In the genomic region with DNA sequence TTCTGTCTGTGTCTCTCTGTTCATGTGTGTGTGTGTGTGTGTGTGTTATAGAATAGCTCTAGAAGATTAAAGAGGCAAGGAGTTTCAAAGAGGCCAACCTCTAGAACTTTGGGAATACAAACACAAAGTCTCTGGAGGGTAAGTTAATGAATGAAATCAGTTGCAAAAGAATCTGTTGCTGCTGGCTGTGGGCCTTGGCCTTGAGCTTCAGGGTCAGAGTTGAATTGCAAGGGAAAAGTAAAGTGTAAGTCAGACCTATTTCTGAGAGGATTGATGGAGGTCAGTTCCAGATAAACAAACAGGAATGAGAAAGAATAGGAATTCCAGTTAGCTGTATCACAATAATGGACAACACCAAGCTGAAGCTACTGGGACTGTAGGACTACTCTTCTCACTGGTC, we compare ENCODE assay signal across 27 mouse cellular contexts.
DNase-seq lines count a peak whose midpoint lies in the region; ATAC-seq lines count a peak whose summit lies in the region.
"Had no signal": no experiment of that assay in that cellular context is flagged by ENCODE, and none has a peak within 500 bp of the region (broad histone marks: within the 10 kb centered on the region; RNA-seq: fewer than 3 reads in every experiment).

No protein-coding gene starts in this region.

- H3K4me2 ChIP-seq in midbrain, embryonic 16.5 days (ENCODE audit: low read length), result no peak overlapping the region
- H3K4me2 ChIP-seq: embryonic facial prominence, embryonic 12.5 days; heart, embryonic 12.5 days; liver, embryonic 15.5 days; lung, embryonic 15.5 days; midbrain, embryonic 15.5 days; neural tube, embryonic 13.5 days had no signal

- ATAC-seq in midbrain, embryonic 16.5 days, result no peak
- ATAC-seq: forebrain, postnatal 0 days; midbrain, embryonic 15.5 days had no signal

- no peaks in the 10 kb centered on the region for H3K27me3 ChIP-seq in midbrain, embryonic 16.5 days (ENCODE audit: control insufficient read depth, insufficient read depth, low read depth, low read length)
- H3K27me3 ChIP-seq: CH12.LX; embryonic facial prominence, embryonic 12.5 days; heart, embryonic 12.5 days; liver, embryonic 15.5 days; lung, embryonic 15.5 days; midbrain, embryonic 15.5 days; neural tube, embryonic 13.5 days had no signal

- peak; percentile 20 for DNase-seq in kidney, adult 9 months
- no peak for DNase-seq in kidney, adult 11 months
- peak; percentile 65 for DNase-seq in adrenal gland, adult 8-10 months
- peak; percentile 71 to 76 for DNase-seq in adrenal gland, postnatal 36 days
- DNase-seq in kidney, postnatal 4 days, result peak; percentile 19 to 20
- no peak for DNase-seq in right cerebral cortex, adult 18-20 months
- DNase-seq: B cell, adult 2 months; cerebellum, adult 2 months; cerebellum, postnatal 25 days; forebrain, postnatal 0 days; gastrocnemius, postnatal 25 days; heart, adult 18-20 months; heart, postnatal 10 days; lung, postnatal 4 days; right cerebral cortex, postnatal 25 days; spleen, adult 18-20 months had no signal

- H3K9ac ChIP-seq in midbrain, embryonic 16.5 days (ENCODE audit: low read depth, low read length), result no peak overlapping the region
- H3K9ac ChIP-seq: embryonic facial prominence, embryonic 12.5 days; forebrain, postnatal 0 days; heart, embryonic 12.5 days; liver, embryonic 15.5 days; lung, embryonic 15.5 days; midbrain, embryonic 15.5 days; neural tube, embryonic 13.5 days had no signal

- H3K9me3 ChIP-seq in midbrain, embryonic 16.5 days (replicated peaks; ENCODE audit: control insufficient read depth, low read length, poor library complexity, severe bottlenecking), result no peaks in the 10 kb centered on the region
- H3K9me3 ChIP-seq: embryonic facial prominence, embryonic 12.5 days; G1E; heart, embryonic 12.5 days; liver, embryonic 15.5 days; lung, embryonic 15.5 days; midbrain, embryonic 15.5 days; neural tube, embryonic 13.5 days had no signal

- no peak overlapping the region for H3K27ac ChIP-seq in midbrain, embryonic 16.5 days (ENCODE audit: low read length)
- H3K27ac ChIP-seq: embryonic facial prominence, embryonic 12.5 days; left cerebral cortex, adult 2 months; liver, embryonic 15.5 days; lung, embryonic 15.5 days; midbrain, embryonic 15.5 days; neural tube, embryonic 13.5 days had no signal

- no peaks in the 10 kb centered on the region for H3K4me1 ChIP-seq in midbrain, embryonic 16.5 days (ENCODE audit: control insufficient read depth, insufficient read depth, low read length)
- H3K4me1 ChIP-seq: embryonic facial prominence, embryonic 12.5 days; heart, embryonic 12.5 days; liver, embryonic 15.5 days; lung, embryonic 15.5 days; midbrain, embryonic 15.5 days; neural tube, embryonic 13.5 days had no signal

- H3K36me3 ChIP-seq in midbrain, embryonic 16.5 days (ENCODE audit: control insufficient read depth, insufficient read depth, low read length), result no peaks in the 10 kb centered on the region
- H3K36me3 ChIP-seq: embryonic facial prominence, embryonic 12.5 days; G1E; heart, embryonic 12.5 days; liver, embryonic 15.5 days; lung, embryonic 15.5 days; midbrain, embryonic 15.5 days; neural tube, embryonic 13.5 days had no signal

- H3K4me3 ChIP-seq in midbrain, embryonic 16.5 days (ENCODE audit: low read depth, low read length), result no peak overlapping the region
- H3K4me3 ChIP-seq: embryonic facial prominence, embryonic 12.5 days; heart, embryonic 12.5 days; left cerebral cortex, adult 2 months; liver, embryonic 15.5 days; lung, embryonic 15.5 days; midbrain, embryonic 15.5 days; myocyte; neural tube, embryonic 13.5 days had no signal

Comparison
In these comparisons a context has a peak if more than half of its experiments do, and no peak if none do; other contexts are left out.
1. DNase-seq: peak in kidney, adult 9 months (single experiment), adrenal gland, adult 8-10 months (single experiment), adrenal gland, postnatal 36 days (2 of 2) and kidney, postnatal 4 days (2 of 2); none in kidney, adult 11 months (single experiment) and right cerebral cortex, adult 18-20 months (single experiment).